Mouse (Mus musculus) liver, adult 2 months (tissue): ENCODE results near the gene Mettl16. TPM values are rescaled to one million over a fixed set of nuclear protein-coding genes. Genes with fewer than 3 reads are reported as not detected.
A peak's percentile ranks its signal among the peaks of the same experiment; 100 is the strongest.

Experiments
- DNase-seq: peaks from one replicate; pipeline ENCODE4 v3.0.0-alpha.2; 2011; ENCODE audit warnings: low read depth, low spot score; ENCODE audit errors: extremely low read depth
- H3K27ac ChIP-seq: fragments of 200-500 bp; replicated peaks from 2 replicates; pipeline ENCODE4 v1.5.1; 2012; ENCODE audit warnings: low read depth, mild to moderate bottlenecking, control low read depth, inconsistent platforms, low read length; ENCODE audit not compliant: insufficient read depth
- H3K27me3 ChIP-seq: fragments of 200-500 bp; 2 replicates; pipeline ENCODE4 v1.6.1; 2012; ENCODE audit warnings: mild to moderate bottlenecking, moderate library complexity, low read length, inconsistent platforms; ENCODE audit not compliant: control insufficient read depth, insufficient read depth
- H3K36me3 ChIP-seq: fragments of 200-500 bp; 2 replicates; pipeline ENCODE4 v1.6.1; 2012; ENCODE audit warnings: low read length, inconsistent platforms; ENCODE audit not compliant: control insufficient read depth, insufficient read depth
- H3K4me1 ChIP-seq: fragments of 200-500 bp; 2 replicates; pipeline ENCODE4 v1.6.1; 2011; ENCODE audit warnings: low read length; ENCODE audit not compliant: control insufficient read depth, insufficient read depth
- H3K4me3 ChIP-seq: fragments of 200-500 bp; 2 replicates; pipeline ENCODE4 v1.5.1; 2011; ENCODE audit warnings: low read depth, mild to moderate bottlenecking, control low read depth, low read length, moderate library complexity; ENCODE audit not compliant: insufficient read depth
- H3K79me2 ChIP-seq: fragments of 200-500 bp; 2 replicates; pipeline ENCODE4 v1.6.1; 2012; ENCODE audit warnings: inconsistent platforms, mild to moderate bottlenecking, low read length, moderate library complexity; ENCODE audit not compliant: control insufficient read depth, insufficient read depth
- H3K9ac ChIP-seq: fragments of 200-500 bp; 2 replicates; pipeline ENCODE4 v1.6.1; 2012; ENCODE audit warnings: low read depth, mild to moderate bottlenecking, control low read depth, inconsistent platforms, low read length
- CTCF ChIP-seq: fragments of 200-500 bp; IDR thresholded peaks from 2 replicates; pipeline ENCODE4 v1.5.1; 2011; ENCODE audit warnings: low read depth, low read length, control low read depth
- POLR2A ChIP-seq: fragments of 200-500 bp; IDR thresholded peaks from 2 replicates; pipeline ENCODE4 v1.6.1; 2011; ENCODE audit warnings: low read length, control low read depth; ENCODE audit not compliant: insufficient read depth; ENCODE audit errors: extremely low read depth
- WGBS: fragments of 180-500 bp; shearing (Covaris S2); methylation state at CpG from one replicate; pipeline ENCODE4 v1.1.7; 2018; 5-methylcytosine and 5-hydroxymethylcytosine counted together
- polyA plus RNA-seq: library from polyadenylated mRNA; depleted of rRNA; stranded (reverse); fragments of >200 nt; gene quantifications from 2 replicates; pipeline ENCODE4 v1.2.3, GENCODE M21; 2012
- total RNA-seq: library from RNA; depleted of rRNA; stranded (reverse); fragments of >200 nt; gene quantifications from 2 replicates; pipeline ENCODE4 v1.2.3, GENCODE M21; 2014

Mettl16 gene
- total and polyA plus RNA-seq, 2 experiments = 3.4 to 5.1 TPM

GRCm38 (mm10) chr11:74815795-74816194, 45.2 kb downstream of the Mettl16 start:
- Histone ChIP-seq H3K4me1 (peaks cover 4% of the 10 kb centered on the region; the same call in 1 of the 2 replicates), H3K9ac (no peak overlapping the region), H3K27me3 (no peaks in the 10 kb centered on the region), H3K4me3 (no peak overlapping the region), H3K36me3 (peaks cover 12% of the 10 kb centered on the region; the same call in 1 of the 2 replicates), H3K27ac (no peak overlapping the region), H3K79me2 (no peaks in the 10 kb centered on the region)
- TF ChIP-seq POLR2A = no peak
- no peak for TF ChIP-seq CTCF
- no peak for DNase-seq

DNA sequence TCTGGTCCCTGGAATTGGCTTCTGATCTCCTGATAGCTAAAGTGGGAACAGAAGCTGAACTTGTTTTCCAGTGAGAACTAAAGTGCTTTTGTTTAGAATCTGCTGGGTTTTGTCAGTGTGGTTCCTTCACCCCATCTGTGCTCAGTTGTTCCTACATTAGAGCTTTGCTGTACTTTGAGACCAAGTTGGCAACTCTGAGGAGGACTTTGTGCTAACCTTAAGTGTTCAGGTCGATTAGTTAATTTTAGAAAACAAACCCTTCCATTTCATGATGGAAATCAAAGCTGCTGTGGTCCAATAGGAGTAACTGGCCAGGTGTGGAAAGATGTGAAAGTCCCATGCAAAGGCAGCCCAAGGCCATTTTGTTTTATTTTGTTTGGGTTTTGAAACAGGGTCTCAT, 50.3 kb downstream of the Mettl16 start:
- 17% methylated on average over 1 of the region's 1 CpGs for WGBS
- H3K27ac ChIP-seq = peak overlapping the region; percentile 82
- peak; percentile 95 for DNase-seq

GRCm38 (mm10) chr11:74821463-74821862, 50.8 kb downstream of the Mettl16 start:
- TF ChIP-seq POLR2A (no peak), CTCF (0 out of 2 replicates have a peak, but pooled peaks have one; percentile 2)
- H3K27ac ChIP-seq = peak overlapping the region; percentile 82

More for the DNA sequence above, 50.3 kb downstream of the Mettl16 start:
- no peak overlapping the region for H3K4me3 ChIP-seq
- H3K36me3 ChIP-seq = peaks cover 12% of the 10 kb centered on the region; the same call in 1 of the 2 replicates
- H3K79me2 ChIP-seq = no peaks in the 10 kb centered on the region
- H3K9ac ChIP-seq = no peak overlapping the region
- no peak for TF ChIP-seq CTCF
- no peak for TF ChIP-seq POLR2A
- no peaks in the 10 kb centered on the region for H3K27me3 ChIP-seq
- H3K4me1 ChIP-seq = peaks cover 17% of the 10 kb centered on the region

GRCm38 (mm10) chr11:74822746-74823440, 52.3 kb downstream of the Mettl16 start:
- peak; percentile 93 for DNase-seq
- Histone ChIP-seq H3K4me1 (peaks cover 31% of the 10 kb centered on the region), H3K9ac (peak overlapping the region; percentile 1), H3K36me3 (no peaks in the 10 kb centered on the region), H3K27ac (peak overlapping the region; percentile 73), H3K27me3 (no peaks in the 10 kb centered on the region), H3K4me3 (no peak overlapping the region), H3K79me2 (no peaks in the 10 kb centered on the region)
- TF ChIP-seq CTCF = no peak
- TF ChIP-seq POLR2A = no peak
- WGBS = 61% methylated on average over 7 of the region's 7 CpGs

More at GRCm38 (mm10) chr11:74821463-74821862, 50.8 kb downstream of the Mettl16 start:
- WGBS = 31% methylated on average over 1 of the region's 1 CpGs
- DNase-seq = peak; percentile 42
- H3K36me3 ChIP-seq = peaks cover 10% of the 10 kb centered on the region; the same call in 1 of the 2 replicates
- H3K27me3 ChIP-seq = no peaks in the 10 kb centered on the region
- no peaks in the 10 kb centered on the region for H3K79me2 ChIP-seq
- no peak overlapping the region for H3K9ac ChIP-seq
- no peak overlapping the region for H3K4me3 ChIP-seq
- peaks cover 22% of the 10 kb centered on the region for H3K4me1 ChIP-seq

DNA sequence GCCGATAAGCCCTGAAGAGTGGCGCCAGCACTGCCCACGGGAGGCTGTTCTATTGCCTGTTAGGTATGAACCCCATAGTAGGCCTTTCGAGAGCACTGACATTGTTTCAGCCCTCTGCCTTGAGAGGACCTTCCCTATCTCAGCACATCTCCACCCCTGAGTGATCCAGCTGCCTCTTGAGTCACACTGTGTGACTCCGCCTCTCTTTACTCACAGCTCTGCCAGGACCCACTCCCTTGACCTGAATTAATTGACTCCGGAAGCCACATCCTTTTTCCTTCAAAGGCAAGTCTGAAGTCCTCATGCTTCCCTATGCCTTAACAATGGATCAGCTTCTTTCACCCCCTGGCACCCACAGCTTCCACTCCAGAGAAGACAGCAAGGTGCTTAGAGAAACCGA, 55.5 kb downstream of the Mettl16 start:
- Histone ChIP-seq H3K79me2 (no peaks in the 10 kb centered on the region), H3K4me1 (peaks cover 35% of the 10 kb centered on the region), H3K27me3 (no peaks in the 10 kb centered on the region), H3K9ac (no peak overlapping the region), H3K27ac (peak overlapping the region; percentile 78), H3K36me3 (no peaks in the 10 kb centered on the region), H3K4me3 (no peak overlapping the region)
- no peak for TF ChIP-seq CTCF
- no peak for TF ChIP-seq POLR2A
- 48% methylated on average over 7 of the region's 7 CpGs for WGBS
- peak; percentile 48 for DNase-seq

DNA sequence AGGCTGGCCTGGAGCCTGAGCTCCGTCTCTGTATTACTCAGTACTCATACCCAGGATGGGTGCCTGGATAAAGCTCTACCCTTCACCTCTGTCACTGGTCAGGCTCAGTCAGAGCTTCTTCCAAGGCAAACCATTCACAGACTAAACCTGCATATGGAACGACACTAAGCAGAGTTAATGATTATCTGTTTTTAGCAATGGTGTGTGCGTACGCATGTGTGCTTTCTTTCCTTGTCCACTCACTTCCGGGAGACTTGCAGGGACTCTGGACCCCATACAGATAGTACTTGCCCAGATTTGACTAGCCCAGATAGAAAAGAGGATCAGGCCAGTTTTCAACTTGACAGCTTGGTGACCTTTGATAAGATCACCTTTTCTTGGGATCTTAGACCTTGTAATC, 56.1 kb downstream of the Mettl16 start:
- DNase-seq = peak; percentile 93
- Histone ChIP-seq H3K79me2 (no peaks in the 10 kb centered on the region), H3K9ac (peak overlapping the region; percentile 31), H3K4me3 (no peak overlapping the region), H3K36me3 (no peaks in the 10 kb centered on the region), H3K4me1 (peaks cover 31% of the 10 kb centered on the region), H3K27me3 (no peaks in the 10 kb centered on the region), H3K27ac (peak overlapping the region; percentile 78)
- 18% methylated on average over 5 of the region's 5 CpGs for WGBS
- TF ChIP-seq POLR2A (no peak), CTCF (no peak)
